Mouse (Mus musculus) heart, embryonic 16.5 days (tissue): ENCODE measurements around the gene Saal1. TPM values are rescaled to one million over a fixed set of nuclear protein-coding genes. Genes with fewer than 3 reads are reported as not detected.

Experiments
- ATAC-seq: fragments of 200-750 bp; cut with Nextera tagmentation; replicated peaks from 2 replicates; pipeline ENCODE4 v1.8.0; 2017; ENCODE audit warnings: moderate number of reproducible peaks; ENCODE audit not compliant: insufficient read depth, low FRiP score; ENCODE audit errors: extremely low read depth
- H3K27ac ChIP-seq: fragments of 300-500 bp; sonication (generic); 2 replicates; pipeline ENCODE4 v1.5.1; 2014; ENCODE audit warnings: mild to moderate bottlenecking, low read length, control low read depth, moderate library complexity
- H3K27me3 ChIP-seq: fragments of 300-500 bp; sonication (generic); 2 replicates; pipeline ENCODE4 v1.6.1; 2014; ENCODE audit warnings: low read length, mixed read lengths; ENCODE audit not compliant: control insufficient read depth, insufficient read depth
- H3K36me3 ChIP-seq: fragments of 300-500 bp; sonication (generic); 2 replicates; pipeline ENCODE4 v1.6.1; 2014; ENCODE audit not compliant: control insufficient read depth, insufficient read depth
- H3K4me1 ChIP-seq: fragments of 300-500 bp; sonication (generic); 2 replicates; pipeline ENCODE4 v1.6.1; 2014; ENCODE audit warnings: low read length, mixed read lengths; ENCODE audit not compliant: control insufficient read depth, insufficient read depth
- H3K4me2 ChIP-seq: fragments of 300-500 bp; sonication (generic); 2 replicates; pipeline ENCODE4 v1.6.1; 2014; ENCODE audit warnings: low read depth, mild to moderate bottlenecking, control low read depth, low read length
- H3K4me3 ChIP-seq: fragments of 300-500 bp; sonication (generic); 2 replicates; pipeline ENCODE4 v1.5.1; 2014; ENCODE audit warnings: mild to moderate bottlenecking, control low read depth, low read length
- H3K9ac ChIP-seq: fragments of 300-500 bp; sonication (generic); 2 replicates; pipeline ENCODE4 v1.6.1; 2014; ENCODE audit warnings: low read length, control low read depth
- H3K9me3 ChIP-seq: fragments of 300-500 bp; sonication (generic); replicated peaks from 2 replicates; pipeline ENCODE4 v1.6.1; 2016; ENCODE audit warnings: low read length; ENCODE audit not compliant: control insufficient read depth
- WGBS: fragments of 180-500 bp; shearing (Covaris S2); extraction: QIAGEN DNeasy Blood & Tissue Kit; methylation state at CpG from one replicate; pipeline ENCODE4 v1.1.7; 2014; 5-methylcytosine and 5-hydroxymethylcytosine counted together
- polyA plus RNA-seq: library from polyadenylated mRNA; unstranded; fragments of >200 nt; fragmentation: Nextera tagmentation; extraction: Ambion mirVana; gene quantifications from 2 replicates; pipeline ENCODE4 v1.2.1, GENCODE M21; 2015

Gene Saal1
- polyA plus RNA-seq, 1 experiment from 2014 or later = 15.4 TPM

GRCm38 (mm10) chr7:46732458-46732857, 22.0 kb upstream of the Saal1 start, which contains the start of gene Saa4:
Gene Saa4 (minus strand): TSS chr7:46732603.
- Histone ChIP-seq H3K27ac (no peak within 1 kb of the TSS), H3K9me3 (no peaks in the 10 kb centered on the region), H3K27me3 (no peaks in the 10 kb centered on the region), H3K4me3 (no peak within 1 kb of the TSS), H3K9ac (no peak within 1 kb of the TSS), H3K36me3 (no peaks in the 10 kb centered on the region), H3K4me1 (no peaks in the 10 kb centered on the region), H3K4me2 (no peak within 1 kb of the TSS)
- ATAC-seq = no peak
- WGBS = 80% methylated on average over 4 of the region's 4 CpGs

- Histone ChIP-seq H3K36me3 (no peaks in the 10 kb centered on the region), H3K27ac (no peak overlapping the region), H3K4me2 (no peak overlapping the region), H3K4me1 (no peaks in the 10 kb centered on the region), H3K4me3 (no peak overlapping the region), H3K9me3 (no peaks in the 10 kb centered on the region), H3K27me3 (no peaks in the 10 kb centered on the region), H3K9ac (no peak overlapping the region)
- ATAC-seq = no peak
- 74% methylated on average over 1 of the region's 1 CpGs for WGBS
Measured at GRCm38 (mm10) chr7:46727584-46727983, 17.1 kb upstream of the Saal1 start.

DNA sequence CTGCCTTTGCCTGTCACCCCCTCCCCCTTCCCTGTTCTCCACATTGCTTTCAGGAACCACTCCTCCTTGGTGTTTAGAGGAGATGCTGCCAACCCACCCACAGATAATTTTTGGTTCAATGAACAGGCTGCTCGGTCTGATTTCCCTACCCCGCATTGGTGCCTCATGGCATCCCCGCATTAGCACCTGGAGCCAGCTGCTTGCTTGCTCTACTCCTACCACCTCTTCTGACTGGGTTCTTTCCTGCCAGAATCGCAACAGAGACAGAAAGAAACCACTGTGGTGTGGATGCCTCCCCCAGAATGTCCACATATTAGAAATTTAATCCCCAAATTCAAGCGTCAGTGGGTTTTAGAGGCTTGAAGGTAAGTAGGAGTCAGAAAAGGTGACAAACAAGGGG, 13.9 kb upstream of the Saal1 start:
- H3K4me2 ChIP-seq = no peak overlapping the region
- H3K36me3 ChIP-seq = no peaks in the 10 kb centered on the region
- H3K4me1 ChIP-seq = no peaks in the 10 kb centered on the region
- no peak overlapping the region for H3K27ac ChIP-seq
- H3K9me3 ChIP-seq = no peaks in the 10 kb centered on the region
- 77% methylated on average over 5 of the region's 5 CpGs for WGBS
- H3K27me3 ChIP-seq = no peaks in the 10 kb centered on the region
- H3K9ac ChIP-seq = no peak overlapping the region
- no peak overlapping the region for H3K4me3 ChIP-seq
- no peak for ATAC-seq

DNA sequence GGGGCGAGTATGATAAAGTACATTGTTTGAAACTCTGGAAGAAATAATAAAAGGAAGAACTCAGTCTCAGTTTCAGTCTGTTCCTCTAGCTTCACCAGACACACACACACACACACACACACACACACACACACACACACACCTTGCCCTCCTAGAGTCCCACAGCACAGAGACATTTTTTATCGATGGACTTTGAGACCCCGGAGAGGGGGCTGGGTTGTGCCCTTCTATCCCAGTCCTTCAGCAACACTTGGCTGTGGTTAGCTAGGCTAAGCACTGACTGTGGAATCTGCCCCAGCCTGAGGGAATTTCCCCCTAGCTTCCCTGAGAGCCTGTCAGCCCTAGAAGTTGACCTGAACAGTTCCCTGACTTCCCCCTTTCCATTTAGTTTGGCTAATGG, 13.4 kb upstream of the Saal1 start:
- H3K9me3 ChIP-seq = no peaks in the 10 kb centered on the region
- H3K4me2 ChIP-seq = no peak overlapping the region
- H3K27me3 ChIP-seq = 0 out of 2 replicates have a peak, but pooled peaks cover 3% of the 10 kb centered on the region
- no peak for ATAC-seq
- H3K9ac ChIP-seq = no peak overlapping the region
- WGBS = 68% methylated on average over 3 of the region's 3 CpGs
- no peak overlapping the region for H3K27ac ChIP-seq
- no peak overlapping the region for H3K4me3 ChIP-seq
- no peaks in the 10 kb centered on the region for H3K4me1 ChIP-seq
- H3K36me3 ChIP-seq = no peaks in the 10 kb centered on the region

GRCm38 (mm10) chr7:46723354-46723753, 12.9 kb upstream of the Saal1 start:
- Histone ChIP-seq H3K27ac (no peak overlapping the region), H3K27me3 (0 out of 2 replicates have a peak, but pooled peaks cover 3% of the 10 kb centered on the region), H3K9ac (no peak overlapping the region), H3K9me3 (no peaks in the 10 kb centered on the region), H3K4me2 (no peak overlapping the region), H3K4me3 (no peak overlapping the region), H3K36me3 (no peaks in the 10 kb centered on the region), H3K4me1 (no peaks in the 10 kb centered on the region)
- no peak for ATAC-seq
- WGBS = 88% methylated on average over 6 of the region's 6 CpGs

DNA sequence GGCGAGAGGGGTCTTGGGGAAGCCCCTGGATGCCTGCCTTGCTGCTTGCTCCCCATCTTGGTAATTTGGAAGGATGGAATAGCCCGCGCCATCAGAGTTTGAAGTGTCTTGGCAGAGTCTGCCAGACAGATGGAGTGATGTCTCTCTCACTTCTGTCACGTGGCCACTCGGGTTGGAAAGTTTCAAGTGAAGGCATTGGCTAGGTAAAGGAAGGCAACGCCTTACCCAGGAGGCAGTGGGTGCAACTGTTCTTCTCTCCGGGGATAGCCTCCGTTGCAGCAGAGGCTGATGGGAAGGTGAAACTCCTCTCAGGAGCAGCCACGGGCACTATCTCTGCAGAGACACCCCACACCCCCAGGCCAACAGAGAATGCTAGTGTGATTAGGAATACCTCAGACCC, 10.0 kb upstream of the Saal1 start:
- Histone ChIP-seq H3K4me1 (no peaks in the 10 kb centered on the region), H3K27me3 (peaks cover 3% of the 10 kb centered on the region; the same call in 1 of the 2 replicates), H3K9ac (no peak overlapping the region), H3K27ac (no peak overlapping the region), H3K9me3 (no peaks in the 10 kb centered on the region), H3K36me3 (no peaks in the 10 kb centered on the region), H3K4me3 (no peak overlapping the region), H3K4me2 (no peak overlapping the region)
- 60% methylated on average over 9 of the region's 9 CpGs for WGBS
- ATAC-seq = no peak

- no peak overlapping the region for H3K4me3 ChIP-seq
- no peak overlapping the region for H3K4me2 ChIP-seq
- peaks cover 3% of the 10 kb centered on the region; the same call in 1 of the 2 replicates for H3K27me3 ChIP-seq
- H3K27ac ChIP-seq = no peak overlapping the region
- no peaks in the 10 kb centered on the region for H3K9me3 ChIP-seq
- 66% methylated on average over 7 of the region's 7 CpGs for WGBS
- H3K9ac ChIP-seq = no peak overlapping the region
- no peaks in the 10 kb centered on the region for H3K36me3 ChIP-seq
- ATAC-seq = no peak
- no peaks in the 10 kb centered on the region for H3K4me1 ChIP-seq
Measured at GRCm38 (mm10) chr7:46719526-46719925, 9.0 kb upstream of the Saal1 start.

- H3K9ac ChIP-seq = no peak overlapping the region
- no peak overlapping the region for H3K4me2 ChIP-seq
- no peaks in the 10 kb centered on the region for H3K36me3 ChIP-seq
- no peaks in the 10 kb centered on the region for H3K9me3 ChIP-seq
- H3K27ac ChIP-seq = no peak overlapping the region
- no peak overlapping the region for H3K4me3 ChIP-seq
- 73% methylated on average over 7 of the region's 7 CpGs for WGBS
- H3K4me1 ChIP-seq = no peaks in the 10 kb centered on the region
- no peak for ATAC-seq
- H3K27me3 ChIP-seq = peaks cover 3% of the 10 kb centered on the region; the same call in 1 of the 2 replicates
Measured at GRCm38 (mm10) chr7:46718591-46719270, 8.3 kb upstream of the Saal1 start.

DNA sequence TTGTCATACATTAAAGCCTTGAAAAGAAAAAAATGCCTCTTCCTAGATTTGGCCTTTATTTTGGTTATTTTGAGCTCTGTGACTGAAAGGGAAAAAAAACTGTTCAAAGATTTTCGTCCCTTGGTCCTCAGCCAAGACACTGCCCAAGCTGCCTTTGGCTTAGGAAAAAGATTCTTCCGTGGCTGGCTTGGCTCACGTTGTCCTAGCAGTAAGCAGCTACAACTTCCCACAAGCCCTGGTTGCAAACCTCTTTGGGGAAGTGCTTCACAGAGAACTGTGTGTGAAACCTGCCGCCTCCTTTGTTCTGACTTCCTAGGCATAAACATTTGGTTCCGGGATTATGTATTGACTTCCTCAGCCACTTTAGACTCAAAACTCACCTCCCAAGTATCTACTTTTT, 6.4 kb upstream of the Saal1 start:
- Histone ChIP-seq H3K4me2 (no peak overlapping the region), H3K4me3 (no peak overlapping the region), H3K4me1 (no peaks in the 10 kb centered on the region), H3K9ac (no peak overlapping the region), H3K27me3 (peaks cover 5% of the 10 kb centered on the region), H3K27ac (no peak overlapping the region), H3K36me3 (no peaks in the 10 kb centered on the region), H3K9me3 (no peaks in the 10 kb centered on the region)
- no peak for ATAC-seq
- WGBS = 30% methylated on average over 5 of the region's 5 CpGs
